Comparison of ENCODE assay signal across 11 mouse cellular contexts in genomic region chr5:67463636-67464035, GRCm38 (mm10).
"Had no signal": no experiment of that assay in that cellular context is flagged by ENCODE, and none has a peak within 500 bp of the region (broad histone marks: within the 10 kb centered on the region; RNA-seq: fewer than 3 reads in every experiment).

No protein-coding gene starts in this region.

- H3K4me1 ChIP-seq: lung, embryonic 15.5 days had no signal

- H3K27ac ChIP-seq: left cerebral cortex, adult 2 months; limb, embryonic 10.5 days; lung, embryonic 15.5 days; macrophage; midbrain, embryonic 13.5 days; stomach, postnatal 0 days had no signal

- H3K27me3 ChIP-seq: lung, embryonic 15.5 days; midbrain, embryonic 13.5 days had no signal

- DNase-seq: kidney, adult 18-20 months; kidney, postnatal 14 days; lung, postnatal 14 days; thymus, adult 2 months; thymus, postnatal 36 days had no signal

- H3K36me3 ChIP-seq: limb, embryonic 10.5 days; lung, embryonic 15.5 days; midbrain, embryonic 13.5 days had no signal

- H3K9me3 ChIP-seq: limb, embryonic 10.5 days; lung, embryonic 15.5 days; midbrain, embryonic 13.5 days had no signal

- H3K9ac ChIP-seq: lung, embryonic 15.5 days; midbrain, embryonic 13.5 days had no signal

- H3K4me3 ChIP-seq: left cerebral cortex, adult 2 months; limb, embryonic 10.5 days; lung, embryonic 15.5 days; midbrain, embryonic 13.5 days had no signal
